Mouse (Mus musculus) kidney, adult 2 months (tissue): Measurements from ENCODE around the gene Marc2. TPM values are rescaled to one million over a fixed set of nuclear protein-coding genes. Genes with fewer than 3 reads are reported as not detected.

Experiments used
- DNase-seq: peaks from one replicate; pipeline ENCODE4 v3.0.0; 2021
- H3K27ac ChIP-seq: fragments of 200-500 bp; 2 replicates; pipeline ENCODE4 v1.5.1; 2012; ENCODE audit warnings: low read depth, low read length, control low read depth, inconsistent platforms; ENCODE audit not compliant: insufficient read depth
- H3K27me3 ChIP-seq: fragments of 200-500 bp; replicated peaks from 2 replicates; pipeline ENCODE4 v1.6.1; 2012; ENCODE audit warnings: mild to moderate bottlenecking, moderate library complexity, low read length, inconsistent platforms; ENCODE audit not compliant: control insufficient read depth, insufficient read depth
- H3K36me3 ChIP-seq: fragments of 200-500 bp; 2 replicates; pipeline ENCODE4 v1.6.1; 2012; ENCODE audit warnings: mild to moderate bottlenecking, moderate library complexity, low read length, inconsistent platforms; ENCODE audit not compliant: control insufficient read depth, insufficient read depth
- H3K4me1 ChIP-seq: fragments of 200-500 bp; 2 replicates; pipeline ENCODE4 v1.6.1; 2011; ENCODE audit warnings: low read length; ENCODE audit not compliant: control insufficient read depth, insufficient read depth
- H3K4me3 ChIP-seq: fragments of 200-500 bp; 2 replicates; pipeline ENCODE4 v1.5.1; 2011; ENCODE audit warnings: mild to moderate bottlenecking, low read depth, low read length, control low read depth; ENCODE audit not compliant: insufficient read depth
- CTCF ChIP-seq: fragments of 200-500 bp; conservative IDR thresholded peaks from 2 replicates; pipeline ENCODE4 v1.5.1; 2011; ENCODE audit warnings: low read depth, mild to moderate bottlenecking, control low read depth, low read length, moderate library complexity, mixed read lengths; ENCODE audit not compliant: insufficient read depth, insufficient read length
- POLR2A ChIP-seq: fragments of 200-500 bp; IDR thresholded peaks from one replicate; pipeline ENCODE4 v1.6.1; 2011; ENCODE audit warnings: low read depth, low read length, control low read depth
- WGBS: fragments of 180-500 bp; shearing (Covaris S2); methylation state at CpG from one replicate; pipeline ENCODE4 v1.1.7; 2018; 5-methylcytosine and 5-hydroxymethylcytosine counted together
- polyA plus RNA-seq: library from polyadenylated mRNA; depleted of rRNA; stranded (reverse); fragments of >200 nt; gene quantifications from 2 replicates; pipeline ENCODE4 v1.2.3, GENCODE M21; 2012; rRNA removed

Gene Marc2
- 257 and 403 TPM in 2 replicates for polyA plus RNA-seq

DNA sequence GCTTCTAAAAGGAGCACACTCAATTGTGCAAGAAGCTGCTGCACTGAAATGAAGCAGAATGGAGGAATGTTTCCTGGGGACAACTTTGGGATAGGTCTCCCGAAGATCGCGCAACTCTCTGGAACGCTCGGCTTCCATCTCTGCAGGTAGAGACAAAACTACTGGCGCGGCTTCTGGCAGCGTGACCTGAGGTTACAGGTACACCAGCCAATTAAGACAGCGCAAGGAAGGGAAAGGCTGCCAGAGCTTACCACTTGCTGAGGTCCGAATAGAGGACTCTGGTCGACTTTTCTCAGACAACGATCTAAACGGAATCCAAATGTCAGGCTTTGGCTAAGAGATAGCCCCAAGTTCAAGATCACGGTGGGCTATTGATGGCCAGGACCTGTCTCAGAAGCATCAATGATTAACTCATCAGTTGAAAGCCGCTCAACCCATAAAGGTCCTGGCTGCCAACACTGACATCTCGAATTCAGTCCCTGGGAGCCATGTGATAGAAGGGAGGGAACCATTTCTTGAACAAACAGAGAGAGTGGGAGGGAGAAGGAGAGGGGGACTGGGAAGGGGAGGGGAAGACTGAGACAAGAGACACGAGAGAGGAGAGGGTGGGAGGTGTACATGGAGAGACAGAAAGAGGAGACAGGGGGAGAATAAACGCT lies at the start of gene Marc2:
Marc2 (minus strand) TSS at position 360 of the 659 bp plus-strand sequence.
- Histone ChIP-seq H3K4me3 (peak within 1 kb of the TSS; percentile 96), H3K27ac (peak within 1 kb of the TSS; percentile 91), H3K4me1 (peaks cover 27% of the 10 kb centered on the region), H3K27me3 (no peaks in the 10 kb centered on the region), H3K36me3 (no peaks in the 10 kb centered on the region)
- peak; percentile 82 for DNase-seq
- 1% methylated on average over 18 of the region's 18 CpGs for WGBS
- TF ChIP-seq CTCF = no peak
- TF ChIP-seq POLR2A = no peak

DNA sequence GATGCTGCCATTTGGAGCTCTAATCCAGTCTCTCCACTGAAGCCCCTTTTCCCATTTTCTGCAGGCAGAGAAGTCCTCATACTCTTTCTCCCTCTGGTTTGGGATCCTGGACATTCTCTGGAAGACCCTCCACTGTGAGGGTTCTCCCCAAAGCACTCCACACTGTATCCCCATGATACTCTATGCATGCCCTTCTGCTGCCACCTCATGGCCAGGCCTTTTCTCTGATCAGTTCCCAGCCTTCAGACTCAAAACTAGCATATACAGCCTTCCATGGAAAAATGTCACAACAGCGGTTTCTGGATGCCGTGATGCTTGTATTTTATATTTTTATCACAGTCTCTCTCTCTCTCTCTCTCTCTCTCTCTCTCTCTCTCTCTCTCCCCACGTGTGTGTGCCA lies 45.7 kb upstream of the Marc2 start:
- DNase-seq = no peak
- TF ChIP-seq CTCF = peak; percentile 61
- TF ChIP-seq POLR2A = no peak
- no peaks in the 10 kb centered on the region for H3K36me3 ChIP-seq
- H3K27ac ChIP-seq = no peak overlapping the region
- no peaks in the 10 kb centered on the region for H3K27me3 ChIP-seq
- WGBS = 53% methylated on average over 3 of the region's 3 CpGs
- H3K4me3 ChIP-seq = no peak overlapping the region
- H3K4me1 ChIP-seq = no peaks in the 10 kb centered on the region

DNA sequence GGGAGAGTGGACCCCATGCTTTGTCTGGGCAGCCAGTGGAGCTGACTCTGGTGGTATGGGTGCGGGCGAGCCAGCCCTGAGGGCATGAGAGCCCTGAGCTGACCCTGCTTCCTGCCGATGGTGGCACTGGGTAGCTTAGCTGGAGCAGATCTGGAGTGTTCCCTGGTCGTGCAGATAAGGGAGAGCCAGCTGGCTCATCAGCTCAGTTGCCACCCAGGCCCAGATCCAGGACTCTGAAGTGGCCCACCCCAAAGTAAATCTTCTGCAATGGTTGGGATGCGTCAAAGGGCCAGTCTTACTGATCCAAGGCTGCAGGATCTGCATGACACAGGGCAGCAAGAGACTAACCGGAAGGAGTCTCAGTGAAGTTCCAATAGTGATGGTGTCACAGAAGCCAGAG lies 43.2 kb upstream of the Marc2 start:
- no peak for DNase-seq
- 89% methylated on average over 6 of the region's 6 CpGs for WGBS
- Histone ChIP-seq H3K4me3 (no peak overlapping the region), H3K27ac (no peak overlapping the region), H3K4me1 (no peaks in the 10 kb centered on the region), H3K27me3 (no peaks in the 10 kb centered on the region), H3K36me3 (no peaks in the 10 kb centered on the region)
- TF ChIP-seq CTCF (no peak), POLR2A (no peak)

DNA sequence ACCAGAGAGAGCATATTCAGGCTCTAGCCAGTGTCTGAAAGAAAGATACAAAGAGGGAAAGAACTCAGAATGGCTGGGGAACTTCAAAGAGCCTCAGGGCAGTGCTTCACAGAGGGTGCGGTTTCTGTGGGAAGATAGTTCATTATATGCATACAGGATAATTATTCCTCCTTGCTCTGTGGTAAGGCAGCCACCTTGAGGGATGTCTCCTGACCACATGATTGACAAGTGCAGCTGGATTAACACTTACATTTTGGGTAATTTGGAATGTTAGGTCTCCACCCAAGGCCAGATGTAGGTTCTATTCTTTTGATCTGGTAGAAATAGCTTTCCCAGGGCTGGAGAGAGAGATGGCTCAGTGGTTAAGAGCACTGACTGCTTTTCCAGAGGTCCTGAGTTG lies 39.9 kb upstream of the Marc2 start:
- WGBS = 100% methylated on average over 1 of the region's 1 CpGs
- no peak for DNase-seq
- Histone ChIP-seq H3K27ac (no peak overlapping the region), H3K27me3 (no peaks in the 10 kb centered on the region), H3K4me1 (no peaks in the 10 kb centered on the region; the same call in 1 of the 2 replicates), H3K4me3 (no peak overlapping the region), H3K36me3 (no peaks in the 10 kb centered on the region)
- TF ChIP-seq CTCF (no peak), POLR2A (no peak)

DNA sequence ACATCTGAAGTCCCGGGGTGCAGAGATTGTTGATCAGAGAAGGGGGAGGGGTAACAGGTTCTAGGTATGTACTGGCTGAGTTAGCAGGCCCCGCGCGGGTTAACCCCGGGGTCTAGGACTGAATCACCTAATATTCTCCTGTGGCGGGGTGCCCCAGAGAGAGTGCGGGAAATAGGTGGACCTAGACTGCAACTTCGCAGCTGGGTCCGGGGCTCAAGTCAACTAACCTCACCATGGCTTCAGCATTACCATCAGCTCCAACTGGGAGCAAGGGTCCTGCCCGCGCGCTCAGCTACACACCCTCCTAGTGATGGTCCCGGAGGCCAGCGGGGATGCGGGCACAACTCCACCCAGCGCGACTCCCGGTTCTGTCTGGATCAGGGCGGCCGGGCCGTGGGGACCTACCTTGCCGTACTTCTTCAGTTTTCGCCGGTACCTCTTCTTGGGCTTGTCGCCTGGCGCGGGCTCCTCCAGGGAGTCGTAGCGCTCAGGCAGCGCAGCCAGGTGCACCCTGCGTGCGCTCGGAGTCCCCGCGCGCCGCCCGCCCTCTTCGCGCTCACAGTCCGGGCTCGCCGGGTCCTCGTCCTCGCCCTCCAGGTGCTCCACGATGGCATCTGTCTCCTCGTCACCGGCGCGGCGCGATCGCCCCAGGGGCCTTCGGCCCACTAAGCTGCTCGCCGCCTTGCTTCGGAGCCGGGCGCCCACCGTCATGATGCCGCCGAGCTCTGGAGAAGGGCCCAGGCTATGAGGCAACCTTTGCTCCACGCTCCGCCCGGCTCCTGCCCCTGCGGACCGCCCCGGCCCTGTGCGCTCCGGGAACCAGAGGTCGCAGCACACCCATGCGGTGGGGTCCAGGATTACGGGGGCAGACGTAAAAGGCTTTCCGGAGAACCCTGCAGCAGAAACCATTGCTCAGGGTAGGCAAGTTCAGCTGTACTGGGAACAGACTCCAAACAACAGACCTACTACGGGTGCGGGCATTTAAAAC lies 36.3 kb upstream of the Marc2 start, which contains the start of gene C130074G19Rik:
C130074G19Rik (minus strand) TSS at position 938 of the 988 bp plus-strand sequence.
- DNase-seq = peak; percentile 94
- peak within 1 kb of the TSS; percentile 90 for H3K27ac ChIP-seq

DNA sequence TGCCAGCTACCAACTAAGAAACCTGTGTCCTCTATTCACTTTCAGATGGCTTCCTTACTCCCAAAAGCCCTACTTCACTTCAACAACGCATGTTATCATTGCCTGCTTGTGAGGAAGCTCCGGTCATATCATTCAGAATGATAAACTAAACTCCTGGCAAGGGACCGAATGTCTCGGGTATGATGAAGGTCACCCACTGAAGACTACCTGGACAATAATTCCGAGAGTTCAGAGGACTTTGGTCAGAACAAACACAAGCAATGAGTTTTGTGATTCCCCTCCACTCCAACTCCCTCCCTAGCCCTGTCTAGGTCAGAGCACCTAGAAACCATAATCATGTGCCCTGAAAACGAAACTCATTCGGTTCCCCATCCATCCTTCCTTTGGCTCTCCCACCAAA lies 35.6 kb upstream of the Marc2 start:
- TF ChIP-seq POLR2A = no peak
- TF ChIP-seq CTCF = no peak
- no peaks in the 10 kb centered on the region; the same call in 1 of the 2 replicates for H3K36me3 ChIP-seq
- no peaks in the 10 kb centered on the region for H3K27me3 ChIP-seq
- H3K4me1 ChIP-seq = peaks cover 13% of the 10 kb centered on the region
- peak overlapping the region; percentile 92 for H3K4me3 ChIP-seq
- 29% methylated on average over 7 of the region's 7 CpGs for WGBS
- H3K27ac ChIP-seq = peak overlapping the region; percentile 90
- DNase-seq = peak; percentile 84

More for the DNA sequence above, 36.3 kb upstream of the Marc2 start, which contains the start of gene C130074G19Rik:
- peak; percentile 38 for TF ChIP-seq POLR2A
- peak; percentile 78 for TF ChIP-seq CTCF
- no peaks in the 10 kb centered on the region; the same call in 1 of the 2 replicates for H3K36me3 ChIP-seq
- peak within 1 kb of the TSS; percentile 92 for H3K4me3 ChIP-seq
- H3K4me1 ChIP-seq = peaks cover 10% of the 10 kb centered on the region
- 2% methylated on average over 77 of the region's 77 CpGs for WGBS
- H3K27me3 ChIP-seq = no peaks in the 10 kb centered on the region

DNA sequence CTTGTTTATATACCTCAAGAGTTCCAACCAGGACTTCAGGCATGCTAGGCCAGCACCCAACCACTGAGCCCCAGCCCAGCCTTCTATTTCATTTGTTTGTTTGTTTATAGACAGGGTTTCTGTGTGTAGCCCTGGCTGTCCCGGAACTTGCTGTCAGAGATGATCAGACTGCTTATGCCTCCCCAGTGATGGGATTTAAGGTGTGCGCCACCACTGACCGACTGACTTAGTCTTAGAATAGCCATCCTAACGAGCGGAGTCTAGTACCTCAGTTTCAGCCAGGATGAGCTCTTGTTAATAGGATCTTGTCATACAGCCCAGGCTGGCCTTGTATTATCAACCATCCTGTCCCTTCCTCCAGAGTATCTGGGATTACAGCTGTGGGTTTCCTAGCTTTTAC lies 35.0 kb upstream of the Marc2 start:
- H3K4me3 ChIP-seq = peak overlapping the region; percentile 92
- H3K27ac ChIP-seq = peak overlapping the region; percentile 90
- H3K36me3 ChIP-seq = no peaks in the 10 kb centered on the region; the same call in 1 of the 2 replicates
- no peak for DNase-seq
- WGBS = 45% methylated on average over 5 of the region's 5 CpGs
- no peaks in the 10 kb centered on the region for H3K27me3 ChIP-seq
- H3K4me1 ChIP-seq = peaks cover 16% of the 10 kb centered on the region
- TF ChIP-seq CTCF = no peak
